ENCODE assay signal across 13 mouse cellular contexts in genomic region chr5:133676791-133677450, GRCm38 (mm10).
DNase-seq lines count a peak whose midpoint lies in the region; ATAC-seq and TF ChIP-seq lines count a peak whose summit lies in the region.
"Had no signal": no experiment of that assay in that cellular context is flagged by ENCODE, and none has a peak within 500 bp of the region (broad histone marks: within the 10 kb centered on the region; RNA-seq: fewer than 3 reads in every experiment).

No protein-coding gene starts in this region.

- ATAC-seq in hindbrain, embryonic 16.5 days = no peak; the same call in 1 of the 2 replicates

- peak; percentile 11 for DNase-seq in hindbrain, embryonic 10.5 days (ENCODE audit: low spot score)
- DNase-seq in cerebellum, postnatal 14 days = peak; percentile 48 to 69
- DNase-seq in layer of hippocampus, adult 2 months (ENCODE audit: low spot score in 2 of 2) = peak; percentile 73 to 77
- peak; percentile 8 for DNase-seq in right cerebral cortex, adult 18-20 months
- no peak for DNase-seq in ovary, postnatal 36 days (ENCODE audit: low spot score)
- DNase-seq in liver = no peak
- no peak for DNase-seq in thymus, postnatal 0 days (ENCODE audit: low spot score)
- DNase-seq: B cell, adult 2 months; kidney, adult 18-20 months; lung, postnatal 36 days had no signal

- TF ChIP-seq CTCF in layer of hippocampus, adult 2 months (conservative IDR thresholded peaks at IDR 0.05) = 0 out of 2 replicates have a peak, but pooled peaks have one; percentile 13

- no peak overlapping the region for H3K9ac ChIP-seq in hindbrain, embryonic 16.5 days (ENCODE audit: low read depth, low read length)
- H3K9ac ChIP-seq: heart, embryonic 12.5 days had no signal

- 86% methylated on average over 15 of the region's 15 CpGs for WGBS in hindbrain, embryonic 10.5 days
- WGBS in hindbrain, embryonic 16.5 days = 48% methylated on average over 15 of the region's 15 CpGs

- no peak overlapping the region for H3K4me2 ChIP-seq in hindbrain, embryonic 16.5 days (ENCODE audit: low read length)
- H3K4me2 ChIP-seq: heart, embryonic 12.5 days had no signal

- no peaks in the 10 kb centered on the region for H3K36me3 ChIP-seq in hindbrain, embryonic 10.5 days
- H3K36me3 ChIP-seq in hindbrain, embryonic 16.5 days (ENCODE audit: control insufficient read depth, insufficient read depth, low read length) = no peaks in the 10 kb centered on the region
- H3K36me3 ChIP-seq: heart, embryonic 12.5 days had no signal

- H3K4me3 ChIP-seq in hindbrain, embryonic 10.5 days = no peak overlapping the region
- no peak overlapping the region for H3K4me3 ChIP-seq in hindbrain, embryonic 16.5 days (ENCODE audit: low read length)
- no peak overlapping the region for H3K4me3 ChIP-seq in layer of hippocampus, adult 2 months
- H3K4me3 ChIP-seq: heart, embryonic 12.5 days had no signal

- 0 out of 2 replicates have a peak overlapping the region, but pooled peaks have one; percentile 9 for H3K27ac ChIP-seq in hindbrain, embryonic 10.5 days
- H3K27ac ChIP-seq in hindbrain, embryonic 16.5 days (ENCODE audit: low read depth, low read length) = no peak overlapping the region
- H3K27ac ChIP-seq in layer of hippocampus, adult 2 months = peak overlapping the region; percentile 48; the same call in 1 of the 2 replicates
- H3K27ac ChIP-seq: stomach, postnatal 0 days had no signal

- 0 out of 2 replicates have a peak, but pooled peaks cover 7% of the 10 kb centered on the region for H3K4me1 ChIP-seq in hindbrain, embryonic 10.5 days (replicated peaks)
- H3K4me1 ChIP-seq in hindbrain, embryonic 16.5 days (ENCODE audit: control insufficient read depth, insufficient read depth, low read depth, low read length) = no peaks in the 10 kb centered on the region; the same call in 1 of the 2 replicates

- H3K9me3 ChIP-seq in hindbrain, embryonic 10.5 days = no peaks in the 10 kb centered on the region
- H3K9me3 ChIP-seq in hindbrain, embryonic 16.5 days (ENCODE audit: control insufficient read depth, low read length) = no peaks in the 10 kb centered on the region

- H3K27me3 ChIP-seq in hindbrain, embryonic 10.5 days (ENCODE audit: insufficient read depth, poor library complexity, severe bottlenecking) = no peaks in the 10 kb centered on the region
- H3K27me3 ChIP-seq in hindbrain, embryonic 16.5 days (replicated peaks; ENCODE audit: control insufficient read depth, insufficient read depth, low read length) = no peaks in the 10 kb centered on the region
- H3K27me3 ChIP-seq: heart, embryonic 12.5 days had no signal

Comparison
In these comparisons a context has a peak if more than half of its experiments do, and no peak if none do; other contexts are left out.
1. DNase-seq: peak in hindbrain, embryonic 10.5 days (single experiment), cerebellum, postnatal 14 days (2 of 2), layer of hippocampus, adult 2 months (2 of 2) and right cerebral cortex, adult 18-20 months (single experiment); none in ovary, postnatal 36 days (single experiment), liver (single experiment) and thymus, postnatal 0 days (single experiment).